Mouse (Mus musculus) gastrocnemius, adult 8-10 months (tissue): ENCODE results near the gene Olfr448. TPM values are rescaled to one million over a fixed set of nuclear protein-coding genes. Genes with fewer than 3 reads are reported as not detected.

Source experiments
- DNase-seq, 2 experiments: peaks; one replicate each; pipeline ENCODE4 v3.0.0; 2022; ENCODE audit warnings: low spot score in 2 of 2
- total RNA-seq, 4 experiments: library from RNA; stranded (reverse); gene quantifications; 2 replicates each; pipeline ENCODE4 v1.2.4; 2022

Olfr448 gene
- total RNA-seq, result not detected

DNA sequence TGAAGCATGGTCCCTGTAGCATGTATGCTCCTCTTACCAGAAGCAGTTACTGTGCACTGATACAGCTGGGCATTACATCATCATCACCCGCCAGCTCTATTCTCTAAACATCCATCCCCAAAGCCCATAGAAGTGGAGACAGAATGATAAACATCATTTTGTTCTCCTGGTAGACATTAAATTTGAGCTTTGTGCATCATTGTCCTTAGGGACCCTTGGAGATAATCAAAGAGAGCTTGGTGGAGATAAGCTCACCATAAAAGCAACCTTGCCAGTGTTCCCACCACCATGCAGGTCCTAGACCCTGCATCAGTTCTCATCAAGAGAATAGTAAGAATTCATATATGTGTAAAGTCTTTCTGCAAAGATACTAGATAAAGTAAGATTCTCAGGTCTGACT, at the start of gene Olfr448:
Gene Olfr448, plus strand, starts transcription at position 301 of the 400 bp plus-strand sequence.
- DNase-seq, result no peak

DNA sequence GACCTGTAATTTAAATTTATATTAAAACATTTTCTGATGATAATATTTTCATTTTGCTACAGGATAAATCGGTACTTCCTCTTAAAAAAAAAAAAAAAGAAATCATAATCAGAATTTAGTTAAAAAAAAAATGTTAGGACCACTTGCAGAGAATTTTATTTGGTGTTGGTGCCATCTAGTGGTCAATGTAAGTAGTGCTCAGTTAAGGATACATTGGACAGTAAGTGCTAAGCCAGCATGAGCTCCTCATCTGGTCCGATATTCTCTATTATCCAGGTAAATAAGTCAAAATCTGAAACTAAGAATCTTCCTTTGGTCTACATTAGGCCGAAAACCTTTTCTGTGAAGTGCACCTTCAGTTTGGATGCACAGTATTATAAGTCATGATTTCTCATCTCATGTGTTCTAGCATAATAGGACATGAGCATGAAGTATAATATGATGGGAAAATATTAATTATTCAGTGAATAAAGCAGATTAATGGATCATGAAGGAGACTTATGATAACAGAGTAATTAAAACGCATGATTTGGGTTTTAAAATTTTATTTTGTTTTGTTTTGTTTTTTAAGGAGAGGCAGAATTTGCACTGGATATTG, 29.9 kb upstream of the Olfr448 start:
- no peak for DNase-seq

DNA sequence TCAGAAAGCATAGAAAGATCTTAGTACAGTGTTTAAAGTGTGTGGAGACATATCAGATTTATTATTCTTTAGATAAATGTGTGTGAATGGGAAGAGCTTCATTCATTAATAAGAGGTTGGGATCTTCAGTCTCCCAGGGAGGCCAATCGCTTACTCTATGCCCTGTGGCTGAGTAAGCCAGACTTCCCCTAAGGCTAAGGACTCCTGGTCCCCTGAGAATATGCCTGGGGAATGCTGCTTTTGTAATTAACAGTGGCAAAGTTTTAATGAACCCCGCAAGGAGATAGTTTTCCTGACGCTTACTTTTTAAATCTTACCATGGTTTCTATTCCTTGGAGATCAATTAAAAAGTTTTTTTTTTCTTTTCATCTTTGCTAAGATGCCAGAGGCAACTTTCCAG, 20.5 kb upstream of the Olfr448 start:
- no peak for DNase-seq

DNA sequence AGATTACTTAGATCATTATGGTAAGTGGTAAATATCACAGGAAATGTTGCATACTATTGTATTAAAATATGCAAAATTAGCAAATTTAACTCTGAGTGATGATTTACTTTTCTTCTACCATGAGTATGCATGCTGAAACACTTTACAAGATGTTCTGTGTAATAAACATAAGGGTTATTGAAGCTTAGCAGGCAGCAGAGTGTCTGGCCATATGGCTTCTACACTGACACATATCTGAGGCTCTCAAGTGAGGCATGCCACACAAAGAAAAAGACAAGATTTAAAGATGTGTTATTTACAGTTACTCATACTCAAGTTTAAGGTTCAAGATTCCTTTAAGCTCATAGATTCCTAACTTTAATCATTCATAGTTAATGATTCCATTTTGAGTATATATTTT, 13.9 kb upstream of the Olfr448 start:
- DNase-seq, result no peak

DNA sequence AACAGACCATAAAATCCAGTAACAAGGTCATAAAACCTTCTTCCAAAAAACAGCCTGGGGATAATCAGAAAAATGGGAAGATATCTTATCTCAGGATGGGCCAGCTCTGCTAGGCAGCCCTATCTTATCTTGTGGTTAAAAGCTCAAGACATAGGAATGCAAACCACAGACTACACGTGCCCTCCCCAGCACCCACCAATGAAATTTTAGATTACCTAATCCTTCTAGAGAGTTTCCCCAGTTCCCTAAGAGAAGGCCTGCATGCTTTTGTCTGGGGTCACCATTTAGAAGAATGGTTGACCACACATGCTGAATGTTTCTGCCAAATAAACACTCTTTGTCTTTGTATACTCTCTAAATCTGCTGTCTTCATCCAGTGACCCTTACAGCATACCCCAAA, 10.1 kb downstream of the Olfr448 start:
- DNase-seq, result no peak

DNA sequence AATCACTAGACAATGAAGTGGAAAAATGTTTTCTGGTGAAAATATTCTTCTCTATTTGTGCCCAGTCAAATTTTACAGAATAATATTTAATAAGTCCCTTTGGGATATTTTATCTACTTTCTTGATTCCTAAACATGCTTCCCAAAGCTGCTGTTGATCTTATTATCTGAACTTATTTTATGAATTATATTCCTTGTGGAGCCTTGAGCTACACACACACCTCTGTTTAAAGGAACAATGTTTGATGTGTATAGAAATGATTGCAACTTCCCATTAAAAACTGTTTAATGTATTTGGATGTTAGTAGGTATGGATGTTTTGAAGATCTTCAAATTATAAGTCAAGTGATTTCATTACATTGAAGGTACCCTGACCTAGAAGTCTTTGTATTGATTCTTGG, 18.3 kb downstream of the Olfr448 start, which contains the start of gene Olfr447:
Gene Olfr447, plus strand, starts transcription at position 301 of the 400 bp plus-strand sequence.
- no peak for DNase-seq

DNA sequence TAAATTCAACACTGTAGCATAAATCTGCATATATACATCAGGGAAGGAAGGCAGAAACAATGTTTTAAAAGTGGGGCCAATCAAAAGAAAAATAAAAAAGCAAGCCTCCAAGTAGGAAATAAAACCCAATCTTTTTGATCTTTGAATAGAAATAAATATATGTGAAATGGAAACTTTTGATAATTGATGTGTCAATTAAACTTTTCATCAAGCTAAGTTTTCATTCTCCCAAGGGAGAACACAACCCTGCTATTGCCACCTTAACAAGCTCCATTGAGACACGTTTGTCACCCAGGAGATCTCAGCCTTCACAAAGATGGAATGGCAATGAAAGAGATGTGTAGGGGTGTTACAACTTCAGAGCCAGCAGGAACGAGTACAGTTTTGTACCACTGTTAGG, 30.8 kb downstream of the Olfr448 start, which contains the start of gene Olfr446:
Gene Olfr446, plus strand, starts transcription at position 301 of the 400 bp plus-strand sequence.
- no peak for DNase-seq

Other genes with a start within 250 kb of the Olfr448 start
- gene Tcaf2, start 245.2 kb upstream of the Olfr448 start, total RNA-seq, result 1 to 10 TPM; 1.2 to 2.0 (median 1.5) TPM
- 1 to 10 TPM; 3.9 to 6.3 (median 4.7) TPM for gene Tcaf1, start 180.4 kb upstream of the Olfr448 start, total RNA-seq
- gene Olfr453, start 151.1 kb upstream of the Olfr448 start, total RNA-seq, result not detected
- not detected for gene Olfr38, start 134.0 kb upstream of the Olfr448 start, total RNA-seq
- not detected for gene Olfr452, start 105.3 kb upstream of the Olfr448 start, total RNA-seq
- gene Olfr450, start 78.5 kb upstream of the Olfr448 start, total RNA-seq, result not detected
- not detected for gene Olfr449, start 56.1 kb upstream of the Olfr448 start, total RNA-seq
- gene Olfr447, start 18.4 kb downstream of the Olfr448 start, total RNA-seq, result not detected
- gene Olfr446, start 30.9 kb downstream of the Olfr448 start, total RNA-seq, result not detected
- gene Olfr444, start 58.6 kb downstream of the Olfr448 start, total RNA-seq, result not detected
- not detected for gene Olfr441, start 215.9 kb downstream of the Olfr448 start, total RNA-seq